Mouse (Mus musculus): Measurements from ENCODE around the gene Wdr60. TPM values are rescaled to one million over a fixed set of nuclear protein-coding genes. Genes with fewer than 3 reads are reported as not detected.

Gene Wdr60
- polyA plus RNA-seq, 1 experiment from 2014 or later = 23.1 TPM

GRCm38 (mm10) chr12:116181436-116182050, 81.3 kb downstream of the Wdr60 start:
- H3K27me3 ChIP-seq = no peaks in the 10 kb centered on the region
- H3K36me3 ChIP-seq = no peaks in the 10 kb centered on the region
- no peak overlapping the region for H3K4me3 ChIP-seq
- H3K4me1 ChIP-seq = no peaks in the 10 kb centered on the region
- H3K27ac ChIP-seq = no peak overlapping the region
- no peak overlapping the region for H3K9ac ChIP-seq
- H3K4me2 ChIP-seq = no peak overlapping the region
- no peak for ATAC-seq (ENCODE audit: insufficient number of reproducible peaks, low FRiP score, low TSS enrichment, low read depth)
- no peaks in the 10 kb centered on the region for H3K9me3 ChIP-seq
- 76% methylated on average over 4 of the region's 4 CpGs for WGBS

GRCm38 (mm10) chr12:116176930-116177329, 85.9 kb downstream of the Wdr60 start:
- no peaks in the 10 kb centered on the region for H3K27me3 ChIP-seq
- H3K4me3 ChIP-seq = no peak overlapping the region
- no peak overlapping the region for H3K27ac ChIP-seq
- WGBS = 92% methylated on average over 3 of the region's 3 CpGs
- no peaks in the 10 kb centered on the region for H3K9me3 ChIP-seq
- H3K36me3 ChIP-seq = no peaks in the 10 kb centered on the region
- no peaks in the 10 kb centered on the region for H3K4me1 ChIP-seq
- ATAC-seq (ENCODE audit: insufficient number of reproducible peaks, low FRiP score, low TSS enrichment, low read depth) = no peak
- no peak overlapping the region for H3K9ac ChIP-seq
- H3K4me2 ChIP-seq = no peak overlapping the region

GRCm38 (mm10) chr12:116169666-116170065, 93.2 kb downstream of the Wdr60 start:
- 72% methylated on average over 5 of the region's 5 CpGs for WGBS
- H3K36me3 ChIP-seq = no peaks in the 10 kb centered on the region
- no peak overlapping the region for H3K9ac ChIP-seq
- no peak overlapping the region for H3K27ac ChIP-seq
- H3K9me3 ChIP-seq = no peaks in the 10 kb centered on the region
- no peaks in the 10 kb centered on the region for H3K27me3 ChIP-seq
- H3K4me1 ChIP-seq = no peaks in the 10 kb centered on the region
- H3K4me3 ChIP-seq = no peak overlapping the region
- H3K4me2 ChIP-seq = no peak overlapping the region
- ATAC-seq (ENCODE audit: insufficient number of reproducible peaks, low FRiP score, low TSS enrichment, low read depth) = no peak

- Histone ChIP-seq H3K27ac (no peak overlapping the region), H3K27me3 (no peaks in the 10 kb centered on the region), H3K9me3 (no peaks in the 10 kb centered on the region), H3K4me1 (no peaks in the 10 kb centered on the region), H3K36me3 (no peaks in the 10 kb centered on the region), H3K9ac (no peak overlapping the region), H3K4me2 (no peak overlapping the region), H3K4me3 (no peak overlapping the region)
- no peak for ATAC-seq (ENCODE audit: insufficient number of reproducible peaks, low FRiP score, low TSS enrichment, low read depth)
Observed at GRCm38 (mm10) chr12:116165368-116165767, 97.5 kb downstream of the Wdr60 start.

- no peaks in the 10 kb centered on the region for H3K9me3 ChIP-seq
Observed at GRCm38 (mm10) chr12:116159695-116160094, 103.1 kb downstream of the Wdr60 start.

DNA sequence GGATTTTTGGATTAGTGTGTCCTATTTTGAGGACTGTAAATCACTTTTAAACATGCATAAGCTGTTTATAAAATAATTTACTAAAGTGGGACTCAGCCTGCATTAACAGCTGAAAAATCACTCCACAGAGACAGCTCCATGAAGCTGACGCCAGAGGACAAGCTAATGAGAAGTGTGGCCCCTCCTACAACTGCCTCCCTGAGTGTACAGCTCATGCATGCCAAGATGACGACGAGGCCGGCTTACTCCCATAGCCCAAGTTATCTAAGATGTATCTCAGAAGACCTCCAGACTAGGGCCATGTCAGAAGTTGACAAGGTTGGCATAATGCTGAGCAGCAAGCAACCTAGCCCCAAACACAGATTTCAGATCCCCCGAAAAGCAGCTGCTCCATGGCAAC, 103.6 kb downstream of the Wdr60 start:
- no peaks in the 10 kb centered on the region for H3K27me3 ChIP-seq
- no peak overlapping the region for H3K27ac ChIP-seq
- H3K9ac ChIP-seq = no peak overlapping the region
- no peak overlapping the region for H3K4me3 ChIP-seq
- H3K4me2 ChIP-seq = no peak overlapping the region
- H3K36me3 ChIP-seq = no peaks in the 10 kb centered on the region
- no peak for ATAC-seq (ENCODE audit: insufficient number of reproducible peaks, low FRiP score, low TSS enrichment, low read depth)
- no peaks in the 10 kb centered on the region for H3K9me3 ChIP-seq
- 69% methylated on average over 5 of the region's 5 CpGs for WGBS
- H3K4me1 ChIP-seq = no peaks in the 10 kb centered on the region

More at GRCm38 (mm10) chr12:116159695-116160094, 103.1 kb downstream of the Wdr60 start:
- no peak overlapping the region for H3K4me3 ChIP-seq
- no peak for ATAC-seq (ENCODE audit: insufficient number of reproducible peaks, low FRiP score, low TSS enrichment, low read depth)
- H3K4me1 ChIP-seq = no peaks in the 10 kb centered on the region
- H3K36me3 ChIP-seq = no peaks in the 10 kb centered on the region
- 92% methylated on average over 2 of the region's 2 CpGs for WGBS
- no peak overlapping the region for H3K9ac ChIP-seq
- H3K27me3 ChIP-seq = no peaks in the 10 kb centered on the region
- H3K27ac ChIP-seq = no peak overlapping the region
- no peak overlapping the region for H3K4me2 ChIP-seq

GRCm38 (mm10) chr12:116156792-116157532, 105.9 kb downstream of the Wdr60 start:
- Histone ChIP-seq H3K4me3 (no peak overlapping the region), H3K4me2 (no peak overlapping the region), H3K4me1 (no peaks in the 10 kb centered on the region), H3K36me3 (no peaks in the 10 kb centered on the region), H3K9me3 (no peaks in the 10 kb centered on the region), H3K27ac (no peak overlapping the region), H3K9ac (no peak overlapping the region), H3K27me3 (no peaks in the 10 kb centered on the region)
- no peak; the same call in 1 of the 2 replicates for ATAC-seq (ENCODE audit: insufficient number of reproducible peaks, low FRiP score, low TSS enrichment, low read depth)
- 63% methylated on average over 7 of the region's 7 CpGs for WGBS

Small RNA genes within 50 kb of the gene (microRNA-seq; reads per million reads assigned to microRNA genes)
- not detected for gene Gm23190

Other genes with a start within 250 kb of the Wdr60 start
- gene Zfp386, start 215.3 kb downstream of the Wdr60 start, polyA plus RNA-seq (2015; fragmentation: Nextera tagmentation; extraction: Ambion mirVana) = 40.9 and 41.5 TPM in 2 replicates
- gene Vipr2, start 185.3 kb downstream of the Wdr60 start, polyA plus RNA-seq (2015; fragmentation: Nextera tagmentation; extraction: Ambion mirVana) = 2.7 and 3.2 TPM in 2 replicates
- not detected in 2 replicates for gene Gm11027, start 12.4 kb upstream of the Wdr60 start, polyA plus RNA-seq (2015; fragmentation: Nextera tagmentation; extraction: Ambion mirVana)
- 18.8 and 20.7 TPM in 2 replicates for gene Esyt2, start 18.2 kb upstream of the Wdr60 start, polyA plus RNA-seq (2015; fragmentation: Nextera tagmentation; extraction: Ambion mirVana)
- gene Ncapg2, start 142.4 kb upstream of the Wdr60 start, polyA plus RNA-seq (2015; fragmentation: Nextera tagmentation; extraction: Ambion mirVana) = 28.4 and 33.8 TPM in 2 replicates
- 0.12 and 0.15 TPM in 2 replicates for gene Ptprn2, start 222.7 kb upstream of the Wdr60 start, polyA plus RNA-seq (2015; fragmentation: Nextera tagmentation; extraction: Ambion mirVana)